Mouse (Mus musculus) c-Kit-negative CD71-positive TER-119-positive erythroid progenitor cells, embryonic 14.5 days (primary cell): ENCODE measurements around the gene Elovl7.

Source experiments
- DNase-seq: peaks from one replicate; pipeline ENCODE4 v3.0.0-alpha.2; 2013; ENCODE audit warnings: low read depth, low spot score

Gene Elovl7

GRCm38 (mm10) chr13:108214081-108214484, at the start of gene Elovl7:
Elovl7 (plus strand) TSS chr13:108214404.
- no peak for DNase-seq

DNA sequence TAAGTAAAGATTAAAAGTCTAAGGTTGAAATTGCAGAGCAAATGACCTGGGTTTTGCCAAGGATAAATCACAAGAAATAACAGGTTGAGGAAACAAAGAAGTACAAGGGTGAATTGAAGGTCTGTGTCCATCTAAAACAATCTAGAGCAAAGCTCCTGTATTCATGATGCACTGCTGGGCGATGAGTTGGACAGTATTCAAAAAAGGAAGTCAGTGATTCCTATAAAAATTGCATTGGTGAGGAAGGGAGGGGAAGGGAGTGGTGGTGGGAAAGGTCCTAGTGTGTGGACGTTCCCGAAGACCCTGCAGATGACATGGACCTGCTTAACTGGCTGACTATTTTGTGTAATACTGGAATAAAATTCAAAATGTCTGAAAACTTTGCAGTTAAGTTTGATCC, 49.6 kb upstream of the Elovl7 start:
- DNase-seq = no peak

GRCm38 (mm10) chr13:108170002-108170401, 44.2 kb upstream of the Elovl7 start:
- DNase-seq = no peak

DNA sequence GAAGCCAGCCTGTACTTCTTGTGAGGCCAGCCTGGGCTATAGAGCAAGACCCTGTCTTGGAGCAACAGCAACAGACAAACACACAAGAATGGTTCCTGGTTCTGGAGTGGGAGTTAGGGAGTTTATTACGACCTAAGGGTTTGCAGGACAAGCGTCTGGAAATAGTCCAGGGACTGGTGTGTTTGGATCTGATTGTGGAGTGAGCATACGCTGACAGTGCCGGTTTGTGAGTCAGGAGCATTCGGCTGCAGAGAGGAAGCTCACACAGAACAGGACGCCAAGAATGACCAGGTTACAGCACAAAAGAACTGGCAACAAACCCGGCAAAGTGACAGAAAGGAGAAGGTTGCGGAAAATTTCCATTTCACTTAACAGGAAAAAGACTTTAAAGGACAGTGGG, 43.7 kb upstream of the Elovl7 start:
- no peak for DNase-seq

DNA sequence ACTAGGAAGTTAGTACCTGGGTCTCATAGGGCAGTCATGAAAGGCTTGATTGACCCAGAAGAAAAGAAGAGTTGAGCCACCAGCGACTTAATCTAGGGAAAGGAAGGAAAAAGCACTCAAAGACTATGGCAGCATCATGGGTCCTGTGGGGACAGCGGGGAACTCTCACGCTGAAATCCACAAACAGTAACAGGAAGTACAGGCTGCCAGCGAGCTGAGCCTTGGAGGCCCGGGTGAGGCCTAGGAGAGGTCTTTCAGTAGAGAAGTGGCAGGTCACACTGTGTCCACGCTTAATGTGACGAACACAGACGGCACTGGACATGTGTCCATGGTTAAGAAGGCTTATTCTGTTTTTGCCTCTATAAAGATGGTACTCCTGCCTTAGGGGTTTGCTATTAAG, 34.6 kb upstream of the Elovl7 start:
- no peak for DNase-seq

DNA sequence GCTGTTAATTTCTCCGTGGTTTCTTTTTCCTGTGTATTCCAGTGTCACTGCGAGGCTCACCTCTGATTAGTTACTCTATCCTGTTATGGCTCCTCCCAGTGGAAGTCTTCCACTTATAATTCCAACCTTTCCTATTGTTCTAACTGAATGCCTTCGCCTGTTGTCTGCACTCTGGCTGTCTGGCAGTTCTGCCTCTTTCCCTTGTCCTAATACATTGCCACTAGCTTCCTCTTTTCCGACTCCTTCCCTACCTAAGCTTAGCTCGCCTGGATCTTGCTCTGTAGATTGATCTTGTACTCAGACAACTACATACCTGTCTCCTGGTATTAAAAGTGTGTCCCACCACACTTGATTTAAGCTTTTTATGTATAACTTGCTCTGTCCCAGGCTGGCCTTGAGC, 33.4 kb upstream of the Elovl7 start:
- no peak for DNase-seq

DNA sequence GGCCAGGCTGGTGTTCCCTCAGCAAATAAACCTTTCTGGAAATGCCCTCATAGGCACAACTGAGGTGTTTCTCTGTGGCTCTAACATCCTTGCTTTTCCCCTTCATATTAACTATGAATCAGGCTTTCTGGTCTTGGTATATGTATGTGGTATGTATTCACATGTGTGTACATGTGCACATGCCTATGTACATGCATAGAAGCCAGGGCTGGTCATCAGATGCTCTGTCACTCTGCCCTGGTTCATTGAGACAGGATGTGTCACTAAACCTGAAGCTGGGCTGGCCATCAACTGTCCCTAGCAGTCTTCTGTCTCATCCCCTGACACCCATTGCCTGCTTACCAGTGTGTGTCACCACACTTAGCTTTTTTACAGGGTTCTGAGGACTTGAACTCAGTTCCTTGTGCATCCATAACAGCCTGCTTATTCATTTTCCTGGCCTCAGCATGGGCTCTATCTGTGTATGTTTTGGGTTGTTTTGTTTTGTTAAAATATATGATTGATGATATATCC, 29.4 kb upstream of the Elovl7 start:
- no peak for DNase-seq

DNA sequence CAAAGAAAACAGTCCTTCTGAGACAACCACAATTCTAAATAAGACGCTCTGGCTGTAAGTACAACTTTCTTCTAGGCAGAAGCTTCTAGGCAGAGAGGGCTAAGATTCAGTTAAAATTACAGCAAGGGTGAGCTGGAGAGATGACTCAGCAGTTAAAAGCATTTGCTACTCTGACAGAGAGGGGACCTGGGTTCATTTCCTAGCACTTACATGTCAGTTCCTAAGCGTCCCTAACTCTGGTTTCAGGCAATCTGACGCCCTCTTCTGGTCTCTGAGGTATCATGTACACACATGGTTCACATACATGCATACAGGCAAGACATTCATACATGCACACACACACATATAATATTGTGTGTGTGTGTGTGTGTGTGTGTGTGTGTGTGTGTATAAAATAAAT, 28.7 kb upstream of the Elovl7 start:
- no peak for DNase-seq

DNA sequence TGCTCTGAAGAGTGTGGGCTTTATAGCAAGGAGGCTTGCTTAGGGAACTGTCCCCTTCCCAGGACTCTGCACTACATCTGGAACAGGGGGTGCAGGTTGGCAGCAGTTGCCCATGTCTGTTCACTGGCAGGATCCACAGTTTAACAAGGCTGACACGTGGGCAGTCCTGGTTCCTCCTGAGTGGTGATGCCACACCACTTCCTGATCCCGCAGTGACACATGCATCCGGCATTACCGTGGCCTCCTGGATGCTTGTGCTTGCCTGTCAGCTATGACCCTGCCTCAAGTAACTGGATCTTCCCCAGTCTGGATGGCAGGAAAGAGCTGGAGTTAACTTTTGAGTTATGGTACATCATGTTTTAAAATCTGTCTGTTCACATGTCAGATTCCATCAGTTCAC, 26.2 kb upstream of the Elovl7 start:
- DNase-seq = no peak

DNA sequence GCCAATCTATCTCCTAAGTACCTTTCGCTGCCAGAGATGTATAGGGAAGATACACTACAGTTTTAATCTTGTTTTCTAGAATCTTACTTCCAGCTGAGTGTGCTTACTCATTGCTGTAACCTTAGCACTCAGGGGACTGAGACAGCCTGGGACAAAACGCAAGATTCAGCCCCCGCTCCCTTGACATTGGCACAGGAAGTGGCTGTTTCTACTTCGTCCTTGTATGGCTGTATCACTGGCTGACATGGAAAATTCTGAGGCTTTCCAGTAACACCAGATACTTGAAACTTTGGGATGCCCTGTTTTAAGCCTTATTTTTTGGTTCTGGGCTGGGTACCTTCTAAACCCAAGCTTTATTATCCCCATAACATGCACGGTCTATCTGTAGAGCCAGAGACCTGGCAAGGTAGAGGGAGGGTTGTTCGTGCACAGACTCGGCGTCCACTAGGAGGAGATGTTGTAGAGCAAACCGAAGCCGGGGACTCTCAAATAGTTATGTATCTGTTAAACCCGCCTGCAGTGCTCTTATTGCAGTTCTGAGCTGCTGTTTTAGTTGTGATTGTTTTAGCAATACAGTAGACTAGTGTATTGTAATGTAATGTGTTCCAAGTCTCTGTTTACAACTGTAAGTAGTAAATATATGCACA, 23.0 kb upstream of the Elovl7 start:
- no peak for DNase-seq

- DNase-seq = no peak
Measured at GRCm38 (mm10) chr13:108195474-108195873, 18.7 kb upstream of the Elovl7 start.

DNA sequence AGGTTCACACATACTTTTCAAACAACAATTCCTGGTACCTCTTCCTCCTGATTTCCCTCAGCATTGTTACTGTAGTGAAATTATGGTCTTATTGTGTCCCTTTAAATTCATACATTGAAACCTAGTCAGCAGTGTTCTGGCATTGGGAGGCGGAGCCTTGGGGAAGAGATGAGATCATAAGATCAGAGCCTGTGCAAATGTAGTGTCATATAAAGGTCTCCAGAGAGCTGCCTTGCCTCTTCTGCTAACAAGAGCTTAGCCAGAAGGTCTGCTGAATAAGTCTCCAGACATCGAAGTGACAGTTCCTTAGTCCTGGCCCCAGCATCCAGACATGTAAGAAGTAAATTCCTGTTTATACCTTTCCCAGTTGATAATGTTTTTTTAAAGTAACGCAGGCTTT, 9.3 kb upstream of the Elovl7 start:
- no peak for DNase-seq

GRCm38 (mm10) chr13:108207447-108207846, 6.8 kb upstream of the Elovl7 start:
- DNase-seq = no peak

DNA sequence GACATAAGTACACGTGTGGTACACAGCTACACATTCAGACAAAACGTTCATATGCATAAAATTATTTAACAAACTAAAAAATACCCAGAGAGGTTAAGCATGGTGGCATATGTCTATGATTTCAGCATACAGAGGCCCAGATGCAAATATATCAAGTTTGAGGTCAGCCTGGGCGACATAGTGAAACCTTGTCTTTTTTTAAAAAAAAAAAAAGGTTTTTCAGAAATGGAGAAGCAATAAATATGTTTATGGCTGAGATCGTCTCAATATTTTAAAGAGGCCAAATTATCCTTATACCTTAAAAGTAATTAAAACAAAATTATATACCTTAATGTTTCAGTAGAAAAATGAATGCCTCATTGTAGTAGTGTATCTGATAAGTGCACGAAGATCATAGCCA, 6.1 kb upstream of the Elovl7 start:
- DNase-seq = no peak

- DNase-seq = no peak
Measured at GRCm38 (mm10) chr13:108210960-108211359, 3.2 kb upstream of the Elovl7 start.

GRCm38 (mm10) chr13:108212397-108213018, 1.7 kb upstream of the Elovl7 start:
- no peak for DNase-seq

GRCm38 (mm10) chr13:108214485-108215107, 392 bp downstream of the Elovl7 start:
- DNase-seq = no peak

DNA sequence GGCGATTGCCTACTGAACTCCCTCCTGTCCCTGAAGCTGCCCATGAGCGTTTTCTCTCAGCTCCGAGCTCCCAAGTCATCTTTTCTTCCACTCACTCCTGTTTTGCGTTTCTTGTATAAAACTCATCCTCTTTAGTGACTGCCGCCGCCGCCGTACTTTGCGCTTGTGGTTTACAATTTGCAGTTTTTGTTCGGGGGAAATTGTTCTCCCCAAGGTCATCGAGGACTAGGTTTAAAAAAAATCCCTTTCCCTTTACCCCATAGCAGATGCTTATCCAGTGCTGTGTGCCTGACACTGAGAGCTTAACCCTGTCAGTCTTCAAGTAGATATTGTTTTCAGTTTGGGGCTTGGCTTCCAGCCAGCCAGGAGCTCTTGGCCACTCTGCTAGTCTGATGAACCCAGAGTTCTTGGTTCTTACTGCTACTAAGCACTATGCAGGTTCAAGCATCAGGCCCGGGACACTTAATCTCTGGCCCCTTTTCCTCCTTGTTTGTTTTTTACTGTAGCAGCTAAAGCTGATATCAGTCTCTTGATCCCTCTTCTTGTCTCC, 1.1 kb downstream of the Elovl7 start:
- no peak for DNase-seq

DNA sequence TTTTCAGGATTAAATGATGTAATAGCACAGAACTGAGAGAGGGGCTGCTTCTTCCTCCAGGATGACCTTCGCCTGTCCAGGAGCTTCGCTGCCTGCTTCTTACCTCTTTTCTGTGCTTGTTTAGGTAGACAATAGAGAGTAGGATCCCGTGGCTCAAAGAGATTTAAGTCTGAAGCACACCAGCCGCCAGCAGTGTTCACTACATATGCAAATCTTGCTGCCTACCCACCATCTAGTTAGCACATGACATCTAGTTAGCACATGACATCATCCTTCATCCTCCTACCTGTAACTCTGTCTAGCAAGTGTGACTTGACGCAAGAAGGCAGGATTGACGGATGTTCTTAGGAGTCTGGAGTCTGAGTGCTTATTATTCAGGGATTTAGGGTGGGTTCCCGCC, 5.6 kb downstream of the Elovl7 start:
- no peak for DNase-seq

- no peak for DNase-seq
Measured at GRCm38 (mm10) chr13:108229191-108229590, 15.0 kb downstream of the Elovl7 start.

GRCm38 (mm10) chr13:108229634-108230330, 15.6 kb downstream of the Elovl7 start:
- DNase-seq = no peak

GRCm38 (mm10) chr13:108240012-108240411, 25.8 kb downstream of the Elovl7 start:
- no peak for DNase-seq
